Mouse (Mus musculus) cerebellum, postnatal 25 days (tissue): ENCODE data around the gene Mlxipl.
"Not testable (repeated sequence)": the region's sequence is repeated elsewhere in the genome, so short reads cannot be mapped to it uniquely, and the experiment has no call there.

ENCODE experiments used
- DNase-seq, 2 experiments: peaks; one replicate each; pipeline ENCODE4 v3.0.0; 2021; ENCODE audit warnings: mixed read lengths in 2 of 2

Mlxipl gene

GRCm38 (mm10) chr5:135089653-135090052, at the start of gene Mlxipl:
TSS of gene Mlxipl (plus strand) at chr5:135089890.
- DNase-seq: no peak

GRCm38 (mm10) chr5:135040059-135040458, 49.6 kb upstream of the Mlxipl start:
- no peak for DNase-seq

- no peak for DNase-seq
These were observed 48.9 kb upstream of the Mlxipl start for GRCm38 (mm10) chr5:135040777-135041176.

GRCm38 (mm10) chr5:135042105-135042788, 47.4 kb upstream of the Mlxipl start:
- no peak for DNase-seq

GRCm38 (mm10) chr5:135044575-135044974, 45.1 kb upstream of the Mlxipl start:
- no peak for DNase-seq

GRCm38 (mm10) chr5:135048539-135048938, 41.2 kb upstream of the Mlxipl start:
- no peak for DNase-seq

GRCm38 (mm10) chr5:135049268-135049667, 40.4 kb upstream of the Mlxipl start:
- not testable (repeated sequence) for DNase-seq

- DNase-seq: no peak
These were observed 36.3 kb upstream of the Mlxipl start for GRCm38 (mm10) chr5:135053356-135053755.

GRCm38 (mm10) chr5:135063629-135064381, 25.9 kb upstream of the Mlxipl start, which contains the start of gene Dnajc30:
TSS of gene Dnajc30 (plus strand) at chr5:135064202.
- peak; percentile 99 for DNase-seq

- no peak for DNase-seq
These were observed 25.3 kb upstream of the Mlxipl start for GRCm38 (mm10) chr5:135064382-135064766.

GRCm38 (mm10) chr5:135064909-135065446, 24.7 kb upstream of the Mlxipl start, which contains the start of gene Bud23:
TSS of gene Bud23 (minus strand) at chr5:135064959.
- not testable (repeated sequence) for DNase-seq

GRCm38 (mm10) chr5:135066008-135066407, 23.7 kb upstream of the Mlxipl start:
- DNase-seq: no peak

GRCm38 (mm10) chr5:135070448-135070847, 19.2 kb upstream of the Mlxipl start:
- DNase-seq: no peak

GRCm38 (mm10) chr5:135072061-135072460, 17.6 kb upstream of the Mlxipl start:
- no peak for DNase-seq

- DNase-seq: no peak
These were observed 17.0 kb upstream of the Mlxipl start for GRCm38 (mm10) chr5:135072720-135073119.

GRCm38 (mm10) chr5:135073349-135074150, 16.1 kb upstream of the Mlxipl start:
- peak in 1 of 2 experiments; percentile 41 for DNase-seq

GRCm38 (mm10) chr5:135075655-135076054, 14.0 kb upstream of the Mlxipl start:
- DNase-seq: no peak

- no peak for DNase-seq
These were observed 13.3 kb upstream of the Mlxipl start for GRCm38 (mm10) chr5:135076368-135076767.

- peak; percentile 54 to 63 for DNase-seq
These were observed 12.7 kb upstream of the Mlxipl start for GRCm38 (mm10) chr5:135076931-135077505.

- DNase-seq: peak; percentile 98 to 99
These were observed 11.9 kb upstream of the Mlxipl start, which contains the start of gene Vps37d for GRCm38 (mm10) chr5:135077564-135078481. TSS of gene Vps37d (minus strand) at chr5:135078266.

- DNase-seq: no peak
These were observed 11.2 kb upstream of the Mlxipl start for GRCm38 (mm10) chr5:135078482-135078810.
